Mouse (Mus musculus) granulocyte monocyte progenitor cell, adult 5-6 weeks (primary cell): ENCODE measurements around the gene Grin2d. TPM values are rescaled to one million over a fixed set of nuclear protein-coding genes. Genes with fewer than 3 reads are reported as not detected.
"Not testable (repeated sequence)": the region's sequence is repeated elsewhere in the genome, so short reads cannot be mapped to it uniquely, and the experiment has no call there.

Experiments used
- ATAC-seq: replicated peaks from 2 replicates; pipeline ENCODE4 v1.8.0; 2016; ENCODE audit warnings: mild to moderate bottlenecking, moderate TSS enrichment, inconsistent platforms; ENCODE audit not compliant: poor library complexity, severe bottlenecking
- total RNA-seq, 2 experiments: library from RNA; stranded (forward) in 1 of 2; stranded (reverse) in 1 of 2; fragments of 200-712, 200-1000 nt in 1 of 2; fragments of >200 nt in 1 of 2; fragmentation: Nextera tagmentation in 1 of 2; gene quantifications; 2 replicates each; pipeline ENCODE4 v1.2.3; 2014 to 2017

Grin2d gene
- 0.15 TPM in 1 of 2 replicates, not detected in the other for total RNA-seq (2014; fragmentation: Nextera tagmentation)
- total RNA-seq (2017), result 0.09 TPM in 1 of 2 replicates, not detected in the other

DNA sequence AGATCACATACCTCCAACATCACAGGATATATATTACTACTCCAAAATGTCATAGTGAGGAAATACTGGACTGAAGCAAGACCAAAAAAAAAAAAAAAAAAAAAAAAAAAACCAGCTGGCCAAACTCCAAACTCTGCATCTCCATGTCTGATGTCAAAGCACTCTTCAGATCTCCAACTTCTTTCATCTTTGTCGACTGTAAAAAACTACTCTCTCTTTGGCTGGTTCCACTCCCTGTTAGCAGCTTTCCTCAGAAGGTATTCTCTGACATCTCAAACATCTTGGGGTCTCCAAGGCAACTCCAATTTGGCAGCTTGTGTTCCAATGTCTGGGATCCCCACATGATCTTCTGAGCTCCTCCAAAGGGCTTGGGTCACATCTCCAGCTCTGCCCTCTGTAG is at the start of gene Grin2d:
Gene Grin2d, minus strand, starts transcription at position 101 of the 400 bp plus-strand sequence.
- not testable (repeated sequence) for ATAC-seq

DNA sequence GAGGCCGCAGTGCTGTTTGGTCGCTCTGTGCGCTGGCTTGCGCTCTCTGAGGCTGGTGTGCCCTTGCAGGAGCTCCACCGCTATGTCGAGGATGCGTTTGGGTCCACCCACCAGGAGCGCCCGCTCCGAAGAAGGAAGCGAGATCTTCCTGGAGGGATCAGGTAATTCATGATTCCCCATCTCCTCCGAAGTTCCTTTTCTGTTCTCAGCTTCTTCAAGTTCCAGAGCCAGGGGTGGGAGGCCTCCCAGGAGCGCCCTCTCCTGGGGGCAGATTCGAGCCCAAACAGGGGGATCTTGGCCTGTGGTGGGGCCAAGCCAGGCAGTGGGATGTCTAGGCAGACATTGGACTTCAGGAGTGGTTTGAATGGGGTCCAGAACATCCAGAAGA is 46.2 kb upstream of the Grin2d start:
- 0 out of 2 replicates have a peak, but pooled peaks have one; percentile 8 for ATAC-seq

DNA sequence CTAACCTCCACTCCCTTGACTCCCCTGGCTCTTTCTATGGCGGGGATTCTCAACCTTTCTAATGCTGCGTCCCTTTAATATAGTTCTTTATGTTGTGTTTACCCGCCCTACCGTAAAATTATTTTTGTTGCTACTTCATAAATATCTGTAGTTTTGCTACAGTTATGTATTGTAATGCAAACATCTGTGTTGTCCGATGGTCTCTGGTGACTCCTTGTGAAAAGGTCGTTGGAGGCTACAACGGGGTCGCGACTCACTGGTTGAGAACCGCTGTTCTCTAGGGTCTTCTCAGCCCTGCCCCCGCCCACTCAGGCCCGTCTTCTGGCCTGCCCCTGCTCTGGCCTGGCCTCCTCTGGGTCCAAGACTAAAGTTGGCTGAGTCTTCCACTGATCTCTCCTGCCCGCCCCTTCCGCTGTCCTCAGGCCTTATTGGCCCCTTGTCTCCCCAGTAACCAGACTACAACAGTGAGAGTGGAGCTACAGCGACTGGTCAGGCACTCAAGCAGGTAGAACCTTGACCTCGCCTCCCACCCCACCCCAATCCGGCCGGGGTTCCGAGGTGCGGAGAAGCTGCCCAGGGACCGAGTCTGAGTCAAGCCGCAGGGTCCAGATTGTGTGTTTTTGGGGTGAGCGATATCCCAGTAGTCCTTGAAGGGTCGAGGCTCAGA is 45.7 kb upstream of the Grin2d start, which contains the start of gene Ccdc114:
Gene Ccdc114, plus strand, starts transcription at position 311 of the 667 bp plus-strand sequence.
- ATAC-seq, result peak; percentile 25

DNA sequence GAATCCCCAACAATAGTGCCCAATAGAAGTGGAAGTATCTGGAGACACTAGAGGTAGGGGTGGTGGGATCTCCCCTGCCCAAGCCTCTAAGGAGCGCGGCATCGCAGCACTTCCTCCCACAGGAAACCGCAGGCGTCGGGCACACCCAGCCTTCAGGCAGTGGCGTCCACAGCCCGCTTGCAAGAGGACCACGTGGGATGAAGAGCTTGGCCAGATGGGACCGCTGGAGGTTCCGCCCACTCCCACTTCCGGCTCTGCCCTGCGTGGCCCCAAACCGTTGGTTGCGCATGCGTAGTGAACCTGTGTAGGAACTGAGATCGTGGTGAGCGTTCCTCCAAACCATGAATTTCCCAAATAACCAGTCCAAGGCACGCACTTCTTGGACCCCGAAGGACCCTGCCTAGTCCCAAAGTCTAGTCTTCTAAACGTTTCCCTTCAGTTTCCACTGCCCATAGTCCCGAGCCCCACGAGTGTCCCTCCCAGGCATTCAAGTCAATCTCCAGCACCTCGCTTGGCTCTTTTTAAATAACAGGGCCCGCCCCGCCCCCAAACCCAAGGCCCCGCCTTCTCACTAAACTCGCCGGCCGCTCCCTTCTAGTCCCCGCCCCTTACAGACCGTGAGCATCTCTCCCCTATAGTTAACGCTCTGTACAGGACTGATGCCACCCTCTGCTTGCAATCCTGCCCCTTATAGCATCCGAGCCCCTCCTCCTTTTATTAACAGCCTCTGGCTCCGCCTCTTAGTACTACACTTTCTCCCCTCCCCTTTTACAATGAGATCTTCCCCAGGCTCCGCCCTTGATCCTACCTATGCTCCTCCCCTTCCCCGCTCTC is 45.0 kb upstream of the Grin2d start:
- ATAC-seq, result peak; percentile 57

DNA sequence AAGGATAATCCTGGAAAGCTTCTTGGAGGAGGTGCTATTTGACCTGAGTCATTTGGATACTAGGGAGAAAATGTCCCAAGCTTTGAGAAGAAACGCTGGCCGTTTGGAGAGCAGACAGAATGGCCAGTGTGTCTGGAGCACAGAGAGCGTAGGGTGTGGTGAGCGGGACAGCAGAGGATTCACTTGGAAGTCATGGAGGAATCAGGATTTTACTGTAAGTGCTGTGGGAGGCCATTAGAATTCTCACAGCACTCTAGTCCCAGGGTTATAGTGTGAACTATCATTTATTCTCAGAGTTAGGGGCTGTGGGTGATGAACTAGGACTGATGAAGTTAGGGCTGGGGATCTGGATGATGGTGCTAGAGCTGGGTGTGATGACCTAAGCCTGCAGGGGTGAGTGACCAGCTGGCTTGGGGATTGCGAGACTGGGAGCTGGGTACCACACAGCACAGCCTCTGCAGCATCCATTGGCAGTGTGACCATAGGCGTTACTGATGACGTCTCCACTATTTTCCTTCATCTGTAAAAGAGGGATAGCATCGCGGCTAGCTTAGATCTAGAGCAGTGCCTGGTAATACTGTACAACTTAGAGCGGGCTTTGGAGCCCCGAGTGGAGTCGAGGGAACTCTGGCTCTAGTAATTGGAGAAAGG is 43.9 kb upstream of the Grin2d start:
- ATAC-seq, result no peak

DNA sequence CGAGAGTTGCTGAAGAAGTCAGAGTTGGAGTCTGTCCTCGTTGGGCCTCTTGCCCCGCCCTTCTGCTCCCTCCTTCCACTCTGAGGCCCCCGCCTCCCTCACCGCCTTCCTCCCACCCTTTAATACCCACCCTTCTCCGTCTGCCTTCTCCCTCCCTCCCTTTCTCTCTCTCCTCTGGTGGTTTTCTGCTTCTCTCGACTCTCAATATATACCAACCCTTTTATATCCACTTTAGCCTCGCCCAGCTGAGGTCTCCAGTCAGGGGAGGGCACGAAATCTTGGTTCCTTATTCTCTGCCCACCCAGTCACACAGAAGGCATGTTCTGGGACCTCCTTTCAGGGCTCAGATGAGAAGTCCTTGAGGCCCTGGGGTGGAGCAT is 43.1 kb upstream of the Grin2d start, which contains the start of gene Emp3:
Gene Emp3, minus strand, starts transcription at position 163 of the 380 bp plus-strand sequence.
- ATAC-seq, result peak; percentile 26

DNA sequence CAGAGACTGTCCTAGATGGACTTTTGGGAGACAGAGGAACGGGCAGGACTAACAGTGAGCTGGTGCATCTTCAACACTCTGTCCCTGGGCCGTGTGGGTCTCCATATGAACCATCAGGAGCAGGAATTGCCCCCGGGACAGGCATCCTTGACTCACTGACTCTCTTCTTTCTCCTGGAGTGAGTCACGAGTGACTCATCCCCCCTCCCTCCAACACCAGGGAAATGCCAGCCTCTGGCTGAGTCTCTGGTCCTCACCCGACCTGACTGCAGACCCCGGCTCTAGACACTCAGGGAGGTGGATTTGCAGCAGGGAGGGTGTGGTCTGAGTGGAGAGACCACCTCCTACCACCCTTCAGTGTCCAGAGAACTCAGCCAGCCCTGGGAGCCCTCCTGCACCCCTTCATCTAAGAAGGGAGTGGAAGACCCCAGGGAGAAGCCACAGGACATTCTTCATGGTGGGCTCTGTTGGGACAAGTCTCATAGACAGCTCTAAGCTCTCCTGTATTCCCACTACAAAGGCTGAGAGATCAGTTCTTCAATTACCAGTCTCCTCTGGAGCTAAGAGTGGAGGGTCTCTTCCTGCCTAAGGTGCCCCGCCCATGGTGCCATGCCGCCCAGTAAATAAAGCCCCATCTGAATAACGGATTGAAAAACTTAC is 42.5 kb upstream of the Grin2d start:
- ATAC-seq, result no peak

DNA sequence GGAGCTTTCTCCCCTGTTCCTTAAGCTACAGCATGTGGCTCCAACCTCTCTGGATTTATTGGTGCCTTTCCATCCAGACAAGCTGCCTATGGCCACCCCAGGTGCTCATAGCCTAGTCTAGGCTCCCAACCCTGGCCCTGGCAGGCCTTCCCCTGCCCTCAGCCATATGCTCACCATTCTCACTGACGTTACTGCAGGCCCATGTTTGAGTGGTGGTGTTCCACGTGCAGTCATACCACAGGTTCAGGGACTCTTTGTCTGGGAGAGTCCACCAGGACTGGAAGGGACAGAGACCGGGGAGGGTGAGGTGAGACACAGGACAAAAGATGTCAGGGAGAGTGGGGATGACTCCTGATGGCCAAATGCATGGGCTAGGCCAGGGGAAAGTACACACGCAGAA is 41.6 kb upstream of the Grin2d start:
- no peak for ATAC-seq

DNA sequence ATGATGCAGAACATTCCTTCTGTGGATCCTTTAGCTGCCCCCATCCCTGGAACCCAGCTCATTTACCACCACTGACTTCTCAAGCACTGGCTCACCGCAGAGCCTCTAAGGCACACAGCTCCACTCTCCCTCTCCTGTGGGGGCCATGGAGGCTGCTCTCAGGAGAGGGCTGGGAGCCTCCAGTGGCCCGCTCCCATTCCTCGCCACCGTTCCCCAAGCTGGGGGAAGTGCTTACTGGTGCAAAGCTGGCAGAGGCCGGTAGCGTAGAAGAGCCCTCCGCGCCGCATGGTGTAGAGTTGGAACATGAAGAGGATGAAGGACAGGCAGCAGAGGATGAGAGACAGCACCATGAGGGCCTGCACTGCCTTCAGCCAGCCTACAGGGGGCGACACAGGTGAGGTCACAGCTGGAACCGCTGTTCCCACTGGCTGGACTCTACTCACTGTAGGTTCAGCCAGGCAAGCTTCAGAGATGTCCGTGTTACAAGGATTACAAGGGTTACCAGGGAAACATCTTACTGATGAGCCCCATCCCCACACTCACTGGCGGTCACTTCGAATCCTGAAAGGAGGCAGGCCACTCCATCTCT is 41.0 kb upstream of the Grin2d start:
- no peak for ATAC-seq

DNA sequence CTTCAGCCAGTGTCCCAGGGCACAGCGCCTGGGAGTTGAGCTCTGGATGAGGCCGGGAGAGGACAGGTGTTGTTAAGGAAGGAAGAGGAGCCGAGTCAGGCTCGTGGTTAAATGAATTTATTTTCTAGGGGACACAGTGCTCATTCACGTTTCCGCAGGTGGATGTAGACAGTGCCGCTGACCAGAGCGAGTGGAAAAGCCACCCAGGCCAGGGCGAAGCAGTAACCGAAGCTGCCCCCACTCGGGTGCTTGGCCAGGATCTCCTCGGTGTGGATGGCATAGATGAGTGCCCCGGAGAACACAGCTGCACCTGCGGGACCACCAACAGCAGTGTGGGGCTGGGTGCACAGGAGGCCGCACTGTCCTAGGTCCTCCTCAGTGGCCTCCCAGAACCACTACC is 39.7 kb upstream of the Grin2d start:
- ATAC-seq, result no peak

DNA sequence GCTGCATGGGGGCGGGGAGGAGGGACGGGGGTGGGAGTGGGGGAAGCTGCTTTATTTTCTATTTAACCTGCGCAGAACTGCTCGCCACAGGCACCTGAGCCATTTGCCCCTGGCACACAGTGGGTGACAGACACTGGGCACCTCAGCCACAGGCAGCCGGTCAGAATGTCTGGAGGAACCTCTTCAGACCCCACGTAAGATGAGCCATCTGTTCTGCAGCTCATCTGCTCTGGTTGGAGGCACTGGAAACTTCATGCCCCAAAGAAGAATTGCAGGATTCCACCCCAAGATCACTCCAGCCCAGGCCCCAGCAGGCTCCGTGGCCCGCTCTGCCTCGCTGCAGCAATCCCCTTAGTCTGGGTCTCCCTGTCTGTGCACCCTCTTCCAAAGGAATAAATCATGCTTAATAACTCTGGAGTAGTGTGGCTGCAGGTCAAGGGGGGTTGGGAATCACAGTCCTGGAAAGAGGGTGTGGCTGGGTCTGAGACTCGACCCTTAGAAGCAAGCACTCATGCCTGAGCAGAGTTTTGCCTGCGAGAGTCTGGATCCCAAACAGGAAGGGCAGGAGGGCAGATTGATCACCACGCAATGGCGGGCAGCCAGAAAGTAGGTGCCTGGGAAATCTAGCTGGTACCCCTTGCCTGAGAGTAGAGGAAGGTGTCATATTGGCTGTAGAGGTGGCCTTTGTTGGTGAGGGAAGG is 39.0 kb upstream of the Grin2d start:
- no peak for ATAC-seq

DNA sequence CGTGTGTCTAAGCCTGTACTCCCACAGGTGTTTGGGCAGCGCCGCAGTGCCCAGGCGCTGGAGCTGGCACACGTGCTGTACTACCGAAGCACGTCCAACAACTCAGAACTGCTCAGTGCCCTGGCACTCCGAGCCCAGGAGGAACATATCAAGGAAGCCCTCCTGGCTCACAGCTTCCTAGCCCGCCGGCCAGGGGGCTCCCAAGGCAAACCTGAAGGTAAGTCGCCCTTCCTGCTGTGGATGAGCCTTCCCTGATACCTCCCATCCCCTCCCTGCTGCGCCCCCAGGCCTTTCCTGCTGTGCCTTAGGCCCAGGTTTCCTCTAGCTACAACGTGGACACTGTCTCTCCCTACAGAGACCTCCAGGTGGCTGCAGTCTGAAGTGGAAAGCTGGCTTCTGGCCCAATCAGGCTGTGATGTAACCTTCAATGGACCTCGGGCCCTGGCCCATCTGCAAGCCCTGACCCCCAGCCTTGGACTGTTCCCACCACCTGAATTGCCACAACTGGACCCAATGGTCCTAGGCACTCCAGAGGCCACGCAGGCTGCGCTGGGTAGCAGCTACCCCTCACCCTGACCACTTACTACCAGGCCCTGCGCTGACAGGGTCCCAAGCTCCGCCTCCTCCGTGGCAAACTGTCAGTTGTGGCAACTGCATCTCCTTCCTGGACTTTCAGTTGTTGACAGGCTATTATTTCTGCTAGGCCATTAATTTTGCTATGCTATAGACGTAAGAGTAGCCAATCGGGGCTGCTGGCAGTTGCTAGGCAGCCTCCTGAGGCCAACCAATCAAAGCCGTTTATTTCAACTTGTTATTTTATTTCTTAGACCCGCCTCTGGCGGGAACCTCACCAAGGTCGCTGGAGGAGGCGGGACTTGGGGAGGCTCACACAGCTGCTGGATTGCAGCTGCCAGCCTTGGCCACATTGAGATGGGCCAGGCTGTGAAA is 38.2 kb upstream of the Grin2d start:
- peak; percentile 62 for ATAC-seq

DNA sequence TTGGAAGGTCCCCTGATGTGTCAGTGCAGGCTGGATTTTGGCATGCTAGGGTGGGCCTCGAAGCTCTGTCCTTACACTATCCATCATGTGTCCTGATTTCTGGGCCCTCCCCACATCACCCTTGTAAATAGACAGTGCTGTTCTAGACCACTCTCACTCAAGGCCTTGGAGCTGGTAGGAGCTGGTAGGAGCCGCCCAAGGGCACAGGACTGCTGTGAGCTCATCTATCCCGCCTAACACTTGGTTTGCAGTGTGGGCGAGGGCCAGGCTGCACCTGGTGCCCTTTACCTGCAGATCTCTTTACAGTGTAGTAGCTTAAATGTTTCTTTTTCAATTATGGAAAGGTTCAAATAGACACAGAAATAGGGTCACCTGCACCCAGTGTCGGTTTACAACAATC is 36.8 kb upstream of the Grin2d start:
- ATAC-seq, result no peak

DNA sequence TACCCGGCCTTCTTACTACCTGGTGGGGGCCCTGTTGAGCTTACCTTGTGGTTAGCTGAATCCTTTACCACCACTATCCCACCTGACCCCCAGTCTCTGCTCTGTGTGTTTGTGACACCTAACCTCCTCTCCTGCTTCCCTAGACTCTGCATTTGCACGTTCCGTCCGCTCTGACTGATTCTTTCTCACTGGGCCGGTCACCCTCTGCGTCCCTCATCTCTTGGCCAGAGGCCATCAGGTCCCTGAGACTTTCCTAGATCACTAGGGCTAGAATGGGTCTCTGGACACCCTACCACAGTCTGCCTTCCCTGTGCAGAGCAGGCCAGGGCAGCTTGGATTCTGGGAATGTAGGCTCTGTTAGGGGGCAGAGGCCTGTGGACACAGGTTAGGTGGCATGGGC is 35.9 kb upstream of the Grin2d start:
- no peak for ATAC-seq

DNA sequence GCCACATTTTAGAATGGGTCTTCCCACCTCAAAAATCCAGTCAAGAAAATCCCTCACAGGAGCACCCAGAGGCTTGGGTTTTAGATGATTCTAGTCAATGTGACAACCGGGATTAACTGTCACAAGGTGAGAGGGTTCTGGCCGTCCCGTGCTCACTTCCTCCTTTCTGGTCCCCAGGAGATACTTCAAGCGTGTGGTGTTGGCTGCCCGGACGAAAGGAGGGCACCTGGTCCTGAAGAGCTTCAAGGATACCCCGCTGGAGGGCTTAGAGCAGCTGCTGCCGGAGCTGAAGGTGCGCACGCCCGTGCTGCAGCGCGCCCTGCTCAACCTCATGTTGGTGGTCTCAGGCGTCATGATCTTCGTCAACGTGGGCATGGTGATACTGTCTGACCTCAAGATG is 31.0 kb upstream of the Grin2d start:
- no peak for ATAC-seq

DNA sequence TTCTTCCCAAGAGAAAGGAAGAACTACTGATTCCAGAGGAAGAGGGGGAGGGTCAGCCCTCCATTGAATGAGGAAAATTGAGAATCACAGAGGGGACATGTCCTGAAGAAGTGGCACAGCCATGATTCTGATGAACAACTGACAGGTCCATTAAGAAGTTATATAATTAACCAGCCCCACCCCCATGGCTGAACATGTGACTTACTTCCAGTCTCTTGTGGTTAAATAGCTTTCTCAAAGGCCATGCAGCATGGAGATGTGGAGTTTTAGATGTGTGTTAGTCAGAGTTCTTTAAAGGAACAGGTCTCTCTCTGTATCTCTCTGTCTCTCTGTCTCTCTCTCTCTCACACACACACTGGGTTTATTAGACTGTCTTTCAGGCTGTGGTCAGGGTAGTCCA is 30.2 kb upstream of the Grin2d start:
- ATAC-seq, result no peak

DNA sequence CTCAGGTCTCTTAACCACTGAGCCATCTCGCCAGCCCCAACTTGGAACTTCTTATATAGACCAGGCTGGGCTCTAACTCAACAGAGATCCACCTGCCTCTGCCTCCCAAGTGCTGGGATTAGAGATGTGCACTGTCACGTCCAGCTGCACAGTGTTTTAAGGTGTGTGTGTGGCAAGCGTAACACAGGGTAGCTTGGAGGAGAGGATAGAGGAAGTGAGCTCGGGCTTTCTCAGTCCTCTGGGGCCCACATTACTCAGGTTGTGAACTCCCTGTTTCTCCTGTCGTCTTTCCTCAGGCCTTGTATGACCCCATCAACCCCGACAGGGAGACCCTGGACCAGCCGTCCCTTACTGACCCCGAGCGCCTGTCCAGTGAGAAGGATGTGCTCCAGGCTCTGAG is 28.4 kb upstream of the Grin2d start:
- ATAC-seq, result peak; percentile 58

DNA sequence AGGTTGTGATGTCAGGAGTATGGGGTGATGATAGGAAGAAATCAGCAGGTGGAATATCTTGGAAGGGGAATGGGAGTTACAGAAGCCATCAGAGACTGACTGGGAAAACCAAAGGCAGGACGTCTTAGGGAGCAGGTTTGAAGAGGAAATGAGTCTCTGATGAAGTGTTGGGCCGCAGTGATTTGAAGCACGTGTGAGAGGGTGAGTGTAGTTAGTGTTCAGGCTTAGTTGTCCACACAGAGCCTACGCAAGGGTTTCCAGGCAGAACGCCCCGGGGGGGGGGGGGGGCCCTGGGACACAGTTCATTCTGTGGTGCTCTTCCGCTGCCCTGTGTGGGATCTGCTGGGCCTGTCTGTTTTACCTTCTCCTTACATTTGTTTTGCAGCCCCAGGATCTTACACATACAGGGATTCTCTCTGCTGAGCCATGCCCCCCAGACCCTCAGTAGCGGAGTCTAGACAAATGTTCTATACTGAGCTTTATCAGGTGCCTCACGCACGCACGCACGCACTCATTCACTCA is 24.4 kb upstream of the Grin2d start:
- no peak for ATAC-seq
